Mouse (Mus musculus) gastrocnemius, postnatal 14 days (tissue): ENCODE results near the gene Actl6b. TPM values are rescaled to one million over a fixed set of nuclear protein-coding genes. Genes with fewer than 3 reads are reported as not detected.
"Not testable (repeated sequence)": the region's sequence is repeated elsewhere in the genome, so short reads cannot be mapped to it uniquely, and the experiment has no call there.

ENCODE experiments used
- DNase-seq: peaks from one replicate; pipeline ENCODE4 v3.0.0; 2021; ENCODE audit warnings: mixed read lengths
- intact Hi-C: fragments of 180-260 bp; cut with DNase I; formaldehyde crosslinking; loops from one replicate; pipeline ENCODE4 v1.15.1; 2025; ENCODE audit warnings: low total_unique reads
- total RNA-seq, 2 experiments: library from RNA; stranded (reverse); gene quantifications; 2 replicates each; pipeline ENCODE4 v1.2.3; 2021

Actl6b gene
- total RNA-seq, 2 experiments from 2014 or later, result not detected

DNA sequence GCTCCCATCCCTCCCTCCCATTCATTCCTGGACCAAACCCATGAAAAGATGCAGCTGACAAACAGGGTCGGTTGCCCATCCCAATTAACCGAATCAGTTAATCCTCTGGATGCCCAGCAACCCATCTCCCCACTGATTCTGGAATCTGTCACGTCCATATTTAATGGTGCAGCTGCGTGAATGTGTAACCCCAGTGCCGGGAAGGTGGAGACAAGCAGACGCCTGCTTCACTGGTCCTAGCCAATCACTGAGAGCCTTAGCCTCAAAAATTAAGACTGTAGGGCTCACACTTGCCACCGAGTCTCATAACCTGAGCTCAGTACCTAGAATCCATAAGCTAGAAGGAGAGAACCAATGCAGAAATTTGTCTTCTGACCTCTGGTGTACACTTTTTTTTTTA is 42.6 kb downstream of the Actl6b start:
- intact Hi-C loops, result no loop called here

DNA sequence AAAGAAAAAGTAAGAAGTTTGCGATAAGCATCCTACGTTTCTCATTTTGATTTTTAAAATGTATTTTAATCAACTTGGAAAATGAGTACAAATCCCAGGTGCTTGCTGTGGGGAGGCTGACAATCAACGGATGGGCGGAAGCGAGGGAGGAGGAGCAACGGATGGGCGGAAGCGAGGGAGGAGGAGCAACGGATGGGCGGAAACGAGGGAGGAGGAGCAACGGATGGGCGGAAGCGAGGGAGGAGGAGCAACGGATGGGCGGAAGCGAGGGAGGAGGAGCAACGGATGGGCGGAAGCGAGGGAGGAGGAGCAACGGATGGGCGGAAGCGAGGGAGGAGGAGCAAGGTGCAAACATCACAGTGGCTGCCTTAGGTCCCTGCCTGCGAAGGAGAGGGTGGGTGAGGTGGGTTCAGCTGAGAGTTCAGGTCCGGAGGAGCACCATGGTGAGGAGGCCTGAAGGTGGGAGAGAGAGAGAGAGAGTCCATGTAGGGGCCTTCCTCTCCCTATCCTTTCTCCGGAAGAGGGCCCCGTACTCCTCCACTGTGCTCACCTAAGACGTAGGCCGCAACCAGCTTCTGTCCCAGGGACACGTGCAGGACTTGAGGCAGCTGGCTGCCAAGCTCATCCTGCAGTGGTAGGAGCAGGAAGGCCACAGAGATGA is 43.4 kb downstream of the Actl6b start:
- no peak for DNase-seq
- intact Hi-C loops, result no loop called here

More for the DNA sequence above, 42.6 kb downstream of the Actl6b start:
- DNase-seq, result no peak

DNA sequence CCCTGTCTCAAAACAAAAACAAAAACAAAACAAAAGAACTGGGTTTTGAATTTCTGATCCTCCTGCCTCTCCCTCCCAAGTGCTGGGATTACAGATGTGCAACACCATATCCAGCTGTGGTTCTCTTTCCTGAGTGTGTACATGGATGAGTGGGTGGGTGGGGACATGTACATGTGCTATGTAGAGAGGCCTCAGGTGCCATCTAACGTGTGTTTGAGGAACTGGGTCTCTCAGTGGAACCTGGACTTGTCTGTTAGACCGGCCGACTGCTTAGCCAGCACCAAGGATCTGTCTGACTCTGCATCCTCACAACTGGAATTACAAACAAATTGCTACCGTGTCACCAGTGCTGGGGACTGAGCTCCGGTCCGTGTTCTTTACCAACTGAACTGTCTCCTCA is 44.3 kb downstream of the Actl6b start:
- no peak for DNase-seq
- intact Hi-C loops, result no loop called here

DNA sequence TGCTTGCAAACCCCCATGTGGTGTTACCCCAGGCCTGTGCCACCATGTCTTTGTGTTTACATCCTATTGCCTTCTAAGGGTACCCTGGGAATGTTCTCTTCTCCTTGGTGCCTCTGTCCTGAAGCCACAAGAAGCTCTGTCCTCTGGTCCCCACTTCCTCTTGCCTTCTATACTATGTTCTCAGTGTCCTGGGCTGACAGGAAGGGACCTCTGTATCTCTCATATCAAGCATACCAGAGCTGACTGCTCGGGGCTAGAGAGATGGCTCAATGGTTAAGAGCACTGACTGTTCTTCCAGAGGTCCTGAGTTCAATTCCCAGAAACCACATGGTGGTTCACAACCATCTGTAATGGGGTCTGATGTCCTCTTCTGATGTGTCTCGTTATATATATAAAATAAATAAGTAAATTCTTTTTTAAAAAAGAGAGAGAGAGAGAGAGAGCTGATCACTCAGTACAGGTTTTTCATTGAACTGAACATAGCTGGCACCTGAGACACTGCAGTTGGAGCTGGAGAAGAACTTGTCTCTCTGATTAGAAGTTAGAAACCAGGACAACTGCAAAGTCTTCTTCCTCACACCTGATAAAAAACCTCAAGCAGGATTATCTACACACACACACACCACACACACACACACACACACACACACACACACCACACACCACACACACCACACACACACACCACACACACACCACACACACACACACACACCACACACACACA is 44.9 kb downstream of the Actl6b start:
- intact Hi-C loops, result no loop called here
- no peak for DNase-seq

- DNase-seq, result no peak
- intact Hi-C loops, result no loop called here
These were observed 46.3 kb downstream of the Actl6b start for GRCm38 (mm10) chr5:137599600-137599999.

- DNase-seq, result no peak
These were observed 46.9 kb downstream of the Actl6b start for GRCm38 (mm10) chr5:137600281-137600618.

DNA sequence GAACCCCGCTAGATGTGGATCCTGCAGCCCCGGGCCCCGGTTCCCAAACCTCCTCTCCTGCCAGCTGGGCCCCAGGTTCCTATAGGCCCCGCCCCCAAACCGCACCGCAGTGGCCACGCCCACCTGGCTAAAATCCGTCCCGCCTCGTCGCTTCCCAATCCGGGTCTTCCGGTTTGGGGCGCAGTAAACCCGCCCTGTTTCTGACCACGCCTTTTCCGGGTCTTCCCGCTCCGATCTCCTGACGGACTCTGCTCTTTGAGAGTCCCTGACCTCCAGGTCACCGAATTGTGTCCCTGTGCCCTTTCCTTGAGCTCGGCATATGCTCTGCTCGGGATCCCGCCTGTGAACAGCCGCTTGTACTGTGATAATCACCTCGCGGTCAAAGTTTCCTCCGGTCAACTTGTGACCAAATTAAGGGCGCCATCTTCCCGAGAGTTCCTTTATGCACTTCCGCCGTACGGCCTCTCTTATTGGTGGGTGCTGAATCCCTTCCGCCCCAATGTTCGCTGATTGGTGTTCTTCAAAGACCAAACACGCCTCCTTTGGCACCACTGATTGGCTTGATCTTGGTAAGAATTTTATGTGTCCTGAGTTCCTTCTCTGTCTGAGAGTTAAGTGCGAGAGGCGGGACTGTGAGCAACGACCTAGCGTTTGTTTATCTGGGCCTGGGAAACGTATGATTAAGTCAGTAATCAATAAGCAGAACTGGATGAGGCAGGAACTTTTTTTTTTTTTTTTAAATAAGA is 47.5 kb downstream of the Actl6b start, which contains the start of gene Mospd3:
Gene Mospd3, minus strand, starts transcription at position 440 of the 746 bp plus-strand sequence.
- intact Hi-C loops, result no loop called here
- peak; percentile 95 for DNase-seq

More at GRCm38 (mm10) chr5:137600281-137600618, 46.9 kb downstream of the Actl6b start:
- intact Hi-C loops, result no loop called here

DNA sequence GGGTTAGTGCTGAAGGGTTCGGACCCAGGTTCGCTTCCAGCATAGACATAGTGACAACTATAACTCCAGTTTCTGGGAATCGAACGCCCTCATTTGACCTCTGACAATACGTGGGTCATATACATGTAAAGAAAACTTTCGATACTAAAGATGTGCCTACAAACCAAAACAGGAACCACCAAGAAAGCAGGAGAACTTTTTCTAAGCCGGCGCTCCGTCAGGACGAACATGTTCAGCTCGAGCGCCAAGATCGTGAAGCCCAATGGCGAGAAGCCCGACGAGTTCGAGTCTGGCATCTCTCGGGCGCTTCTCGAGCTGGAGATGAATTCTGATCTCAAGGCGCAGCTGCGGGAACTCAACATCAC is 48.0 kb downstream of the Actl6b start:
- DNase-seq, result peak; percentile 55
- intact Hi-C loops, result no loop called here

DNA sequence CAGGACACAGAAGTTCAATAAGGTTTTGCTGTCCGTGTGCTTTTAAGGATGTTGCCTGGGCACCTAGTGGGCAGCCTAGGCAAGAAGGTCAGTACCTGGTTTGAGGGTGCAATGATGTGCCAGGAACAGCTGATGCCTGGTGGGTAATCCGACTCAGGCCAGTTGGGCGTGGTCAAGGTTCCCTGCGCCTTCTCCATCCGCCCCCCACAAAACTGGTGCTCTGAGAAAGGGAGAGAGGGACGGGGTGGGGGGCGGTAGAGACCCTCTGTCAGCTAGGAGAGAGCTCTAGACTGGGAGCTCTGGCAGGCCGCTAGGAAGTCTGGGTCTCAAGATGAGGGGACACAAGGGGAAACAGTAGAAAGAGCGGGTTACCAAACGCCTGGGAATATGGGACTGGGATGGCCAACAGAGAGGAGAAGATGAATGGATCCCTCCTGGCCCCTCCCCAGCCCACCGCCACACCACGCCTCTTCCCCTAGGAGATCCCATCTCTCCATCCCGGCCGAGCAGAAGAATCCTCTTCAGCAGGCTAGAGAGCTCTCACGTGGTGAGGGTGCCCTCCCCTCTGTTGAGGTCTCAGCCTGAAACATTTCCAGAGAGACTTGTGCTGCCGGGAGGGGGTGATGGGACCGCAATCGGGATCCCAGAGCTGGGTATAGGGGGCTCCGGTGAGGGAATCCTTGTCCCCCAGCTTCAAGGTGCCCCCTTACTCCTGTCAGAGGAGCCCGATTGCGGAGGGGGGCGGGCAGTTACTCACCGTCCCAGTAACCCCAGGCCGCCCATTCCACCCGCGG is 54.7 kb downstream of the Actl6b start:
- DNase-seq, result no peak
- intact Hi-C loops, result no loop called here

- DNase-seq, result no peak
- intact Hi-C loops, result no loop called here
These were observed 55.4 kb downstream of the Actl6b start for GRCm38 (mm10) chr5:137608654-137609190.

- no peak for DNase-seq
- intact Hi-C loops, result no loop called here
These were observed 56.0 kb downstream of the Actl6b start for GRCm38 (mm10) chr5:137609292-137609691.

- no peak for DNase-seq
- intact Hi-C loops, result no loop called here
These were observed 56.7 kb downstream of the Actl6b start for GRCm38 (mm10) chr5:137610056-137610455.

DNA sequence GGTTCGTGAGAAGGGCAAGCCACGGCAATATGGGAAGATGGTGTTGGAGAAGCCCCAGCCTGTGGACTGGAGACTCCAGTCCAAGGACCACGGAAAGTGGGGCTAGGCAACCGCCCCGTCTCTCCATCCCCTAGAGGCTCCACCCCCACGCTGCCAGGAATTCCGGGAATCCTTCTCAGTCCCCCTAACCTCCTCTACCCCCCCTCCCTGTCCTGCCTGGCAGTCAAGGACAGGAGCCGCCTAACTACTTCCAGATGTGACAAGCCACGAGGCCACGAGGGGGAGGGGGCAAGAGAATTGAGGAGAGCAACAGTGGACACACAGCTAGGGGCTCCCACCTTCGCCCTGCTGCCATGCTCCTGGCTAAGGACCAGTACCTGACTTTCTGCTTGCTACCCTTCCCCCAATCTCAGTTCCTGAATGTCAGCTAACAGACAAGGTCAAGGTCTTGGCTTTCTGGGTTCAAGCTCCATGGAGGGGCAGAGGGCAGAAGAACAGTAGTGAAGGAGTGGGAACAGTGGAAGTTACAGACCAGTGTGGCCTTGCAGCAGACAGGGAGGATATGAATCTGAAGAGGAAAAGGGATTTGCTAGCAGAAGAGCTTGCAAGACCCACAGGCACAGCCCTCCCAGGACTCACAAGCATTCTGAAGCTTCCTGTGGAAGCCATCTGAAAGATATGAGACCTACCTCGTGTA is 57.4 kb downstream of the Actl6b start:
- intact Hi-C loops, result no loop called here

GRCm38 (mm10) chr5:137611245-137611602 is 57.9 kb downstream of the Actl6b start:
- intact Hi-C loops, result no loop called here
- peak; percentile 89 for DNase-seq

More for the DNA sequence above, 57.4 kb downstream of the Actl6b start:
- peak; percentile 92 for DNase-seq

DNA sequence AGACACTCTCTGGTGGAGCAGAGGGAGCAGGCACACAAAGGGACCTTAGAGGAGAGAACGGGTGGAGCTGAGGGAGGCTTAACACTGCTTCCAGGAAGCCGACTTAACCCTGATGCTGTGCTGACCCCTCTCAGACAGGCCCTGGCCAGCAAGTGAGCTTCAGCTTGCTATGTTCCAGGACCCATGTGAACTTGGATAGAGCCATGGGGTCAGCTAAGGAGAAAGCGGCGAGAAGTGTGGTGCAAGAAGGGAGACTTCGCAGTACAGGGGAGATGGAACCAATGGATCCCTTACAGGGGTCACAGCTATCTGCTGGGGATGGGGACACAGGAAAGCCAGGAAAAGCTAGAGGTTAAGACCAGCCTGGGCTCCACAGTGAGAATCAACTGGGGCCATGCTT is 59.8 kb downstream of the Actl6b start:
- intact Hi-C loops, result no loop called here
- DNase-seq, result no peak

GRCm38 (mm10) chr5:137613550-137613949 is 60.2 kb downstream of the Actl6b start, which contains the start of gene Pcolce:
TSS of gene Pcolce (minus strand) at chr5:137613784.
- DNase-seq, result peak; percentile 58
- intact Hi-C loops, result no loop called here

- intact Hi-C loops, result not testable (repeated sequence)
These were observed 61.6 kb downstream of the Actl6b start for GRCm38 (mm10) chr5:137614921-137615320.

DNA sequence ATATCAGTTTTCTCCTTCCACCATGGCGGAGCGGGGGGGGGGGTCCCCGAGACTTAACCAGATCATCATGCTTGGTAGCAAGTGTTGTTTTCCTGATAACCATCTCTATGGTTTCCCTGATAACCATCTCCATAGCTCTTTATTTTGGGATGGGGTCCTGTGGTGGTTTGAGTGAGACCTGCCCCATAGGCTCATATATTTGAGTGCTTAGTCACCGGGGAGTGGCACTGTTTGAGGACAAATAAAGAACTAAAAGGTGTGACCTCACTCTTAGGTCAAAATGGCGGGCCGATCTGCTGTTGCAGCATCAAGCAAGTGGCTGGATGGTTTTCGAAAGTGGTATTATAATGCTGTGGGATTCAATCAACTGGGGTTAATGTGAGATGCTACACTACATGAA is 62.0 kb downstream of the Actl6b start:
- intact Hi-C loops, result no loop called here

More at GRCm38 (mm10) chr5:137614921-137615320, 61.6 kb downstream of the Actl6b start:
- not testable (repeated sequence) for DNase-seq

More for the DNA sequence above, 62.0 kb downstream of the Actl6b start:
- no peak for DNase-seq
